Mouse (Mus musculus): Measurements from ENCODE around the gene Hmgn1.
A peak's percentile ranks its signal among the peaks of the same experiment; 100 is the strongest.

GRCm38 (mm10) chr16:96082301-96083178 lies 45.0 kb downstream of the Hmgn1 start, which contains the start of gene Brwd1:
- 0 out of 2 replicates have a peak, but pooled peaks have one; percentile 1 for TF ChIP-seq CTCF (IDR thresholded peaks at IDR 0.05)
- TF ChIP-seq EP300 (IDR thresholded peaks at IDR 0.05): no peak

Measured in lung, postnatal 0 days (tissue).